Mouse (Mus musculus) limb, embryonic 10.5 days (tissue): Measurements from ENCODE around the gene Pde4d. TPM values are rescaled to one million over a fixed set of nuclear protein-coding genes. Genes with fewer than 3 reads are reported as not detected.

Experiments
- DNase-seq: peaks from one replicate; pipeline ENCODE4 v3.0.0-alpha.2; 2017; ENCODE audit warnings: low spot score
- H3K27ac ChIP-seq: fragments of 300-500 bp; sonication (generic); 2 replicates; pipeline ENCODE4 v1.5.1; 2016; ENCODE audit warnings: mild to moderate bottlenecking
- H3K27me3 ChIP-seq: fragments of 300-500 bp; sonication (generic); 2 replicates; pipeline ENCODE4 v1.6.1; 2016; ENCODE audit warnings: low read depth, mild to moderate bottlenecking; ENCODE audit not compliant: poor library complexity, severe bottlenecking
- H3K36me3 ChIP-seq: fragments of 300-500 bp; sonication (generic); 2 replicates; pipeline ENCODE4 v1.6.1; 2016; ENCODE audit warnings: mild to moderate bottlenecking, moderate library complexity
- H3K4me1 ChIP-seq: fragments of 300-500 bp; sonication (generic); 2 replicates; pipeline ENCODE4 v1.6.1; 2016
- H3K4me3 ChIP-seq: fragments of 300-500 bp; sonication (generic); 2 replicates; pipeline ENCODE4 v1.5.1; 2016; ENCODE audit warnings: mild to moderate bottlenecking, moderate library complexity
- H3K9me3 ChIP-seq: fragments of 300-500 bp; sonication (generic); replicated peaks from 2 replicates; pipeline ENCODE4 v1.6.1; 2016; ENCODE audit warnings: mild to moderate bottlenecking
- WGBS: fragments of 180-500 bp; shearing (Covaris S2); methylation state at CpG from one replicate; pipeline ENCODE4 v1.1.7; 2016; 5-methylcytosine and 5-hydroxymethylcytosine counted together
- polyA plus RNA-seq: library from polyadenylated mRNA; unstranded; fragments of >200 nt; fragmentation: Nextera tagmentation; extraction: Ambion mirVana; gene quantifications from 2 replicates; pipeline ENCODE4 v1.2.1, GENCODE M21; 2016

Pde4d gene
- polyA plus RNA-seq, 1 experiment from 2014 or later: 24.3 TPM

DNA sequence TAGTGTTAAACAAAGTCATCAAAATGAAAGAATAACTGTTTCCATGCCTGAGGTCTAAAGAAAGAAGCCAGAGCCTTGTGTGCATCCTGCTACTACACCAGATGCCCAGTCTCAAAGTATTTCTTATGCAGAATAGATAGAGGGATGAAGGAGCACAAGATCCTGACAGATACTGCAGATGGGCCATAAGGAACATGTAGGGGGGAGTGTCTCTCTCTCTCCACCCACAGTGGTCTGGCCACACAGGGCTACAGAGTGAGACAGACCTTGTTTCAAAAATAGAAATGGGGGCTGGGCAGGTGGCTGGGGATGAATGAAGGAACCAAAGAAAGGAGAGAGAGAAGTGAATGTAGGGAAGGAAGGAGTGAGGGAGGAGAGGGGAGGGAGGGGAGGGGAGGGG lies 1188.5 kb downstream of the Pde4d start:
- Histone ChIP-seq H3K4me1 (peaks cover 19% of the 10 kb centered on the region), H3K9me3 (no peaks in the 10 kb centered on the region), H3K27me3 (no peaks in the 10 kb centered on the region), H3K36me3 (no peaks in the 10 kb centered on the region), H3K4me3 (no peak overlapping the region), H3K27ac (no peak overlapping the region)
- DNase-seq: no peak

- H3K9me3 ChIP-seq: no peaks in the 10 kb centered on the region
- H3K27me3 ChIP-seq: no peaks in the 10 kb centered on the region
- no peak for DNase-seq
- H3K4me1 ChIP-seq: peaks cover 9% of the 10 kb centered on the region; the same call in 1 of the 2 replicates
- 83% methylated on average over 6 of the region's 6 CpGs for WGBS
- H3K36me3 ChIP-seq: no peaks in the 10 kb centered on the region
- H3K4me3 ChIP-seq: no peak overlapping the region
- H3K27ac ChIP-seq: no peak overlapping the region
Observed at GRCm38 (mm10) chr13:109639286-109639685, 1189.5 kb downstream of the Pde4d start.

DNA sequence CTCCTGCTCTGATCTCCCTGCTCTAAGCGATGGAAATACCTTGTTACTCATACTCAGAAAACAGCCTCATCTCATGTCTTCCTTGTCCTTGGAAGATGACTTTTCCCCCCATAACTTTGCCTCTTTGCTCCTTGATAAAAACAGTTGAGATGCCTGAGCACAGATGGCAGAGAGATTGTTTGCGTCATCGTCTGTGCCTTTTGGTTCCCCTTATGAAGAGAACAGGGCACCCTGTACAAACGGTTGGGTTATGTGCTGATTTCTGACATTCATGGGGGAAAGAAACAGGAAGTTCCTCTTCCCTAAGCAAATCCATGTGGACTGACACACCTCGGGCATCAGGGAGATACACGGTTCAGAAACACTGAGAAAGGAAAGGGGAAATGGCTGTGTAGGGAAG lies 1191.8 kb downstream of the Pde4d start:
- 83% methylated on average over 6 of the region's 6 CpGs for WGBS
- no peak overlapping the region for H3K27ac ChIP-seq
- H3K27me3 ChIP-seq: no peaks in the 10 kb centered on the region
- H3K4me1 ChIP-seq: peaks cover 21% of the 10 kb centered on the region
- H3K36me3 ChIP-seq: no peaks in the 10 kb centered on the region
- no peaks in the 10 kb centered on the region for H3K9me3 ChIP-seq
- DNase-seq: no peak
- H3K4me3 ChIP-seq: no peak overlapping the region

- WGBS: 90% methylated on average over 3 of the region's 3 CpGs
- H3K4me1 ChIP-seq: peaks cover 23% of the 10 kb centered on the region
- H3K27ac ChIP-seq: no peak overlapping the region
- no peaks in the 10 kb centered on the region for H3K9me3 ChIP-seq
- no peaks in the 10 kb centered on the region for H3K36me3 ChIP-seq
- no peaks in the 10 kb centered on the region for H3K27me3 ChIP-seq
- no peak for DNase-seq
- no peak overlapping the region for H3K4me3 ChIP-seq
Observed at GRCm38 (mm10) chr13:109643419-109643818, 1193.7 kb downstream of the Pde4d start.

- Histone ChIP-seq H3K27ac (no peak overlapping the region), H3K4me3 (no peak overlapping the region), H3K27me3 (no peaks in the 10 kb centered on the region), H3K4me1 (peaks cover 20% of the 10 kb centered on the region), H3K36me3 (no peaks in the 10 kb centered on the region), H3K9me3 (no peaks in the 10 kb centered on the region)
- 81% methylated on average over 2 of the region's 2 CpGs for WGBS
- DNase-seq: no peak
Observed at GRCm38 (mm10) chr13:109644086-109644485, 1194.3 kb downstream of the Pde4d start.

- 69% methylated on average over 10 of the region's 10 CpGs for WGBS
- Histone ChIP-seq H3K36me3 (no peaks in the 10 kb centered on the region), H3K27ac (no peak overlapping the region), H3K4me3 (no peak overlapping the region), H3K4me1 (peaks cover 20% of the 10 kb centered on the region), H3K27me3 (no peaks in the 10 kb centered on the region), H3K9me3 (no peaks in the 10 kb centered on the region)
- no peak for DNase-seq
Observed at GRCm38 (mm10) chr13:109645284-109645909, 1195.6 kb downstream of the Pde4d start.

DNA sequence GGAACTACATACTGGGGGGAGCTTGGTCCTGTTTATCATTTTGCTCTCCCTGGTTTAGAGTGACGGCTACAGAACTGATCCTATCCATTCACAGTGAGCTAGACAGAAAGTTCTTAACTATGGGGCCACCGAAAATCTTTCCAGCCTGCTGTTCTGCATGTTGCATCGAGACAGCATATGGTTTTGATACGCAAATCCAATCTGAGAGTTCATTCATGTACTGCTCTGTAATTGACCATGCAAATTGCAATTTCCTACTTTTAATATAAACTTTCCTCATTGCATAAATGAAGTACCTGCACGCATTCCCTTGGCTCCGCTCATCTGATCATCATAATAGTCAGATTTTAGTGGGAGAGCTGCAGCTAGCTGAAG lies 1196.1 kb downstream of the Pde4d start:
- H3K27ac ChIP-seq: no peak overlapping the region

GRCm38 (mm10) chr13:109646597-109647232 lies 1197.0 kb downstream of the Pde4d start:
- H3K27ac ChIP-seq: no peak overlapping the region
- H3K9me3 ChIP-seq: no peaks in the 10 kb centered on the region
- no peaks in the 10 kb centered on the region for H3K27me3 ChIP-seq
- no peak overlapping the region for H3K4me3 ChIP-seq
- WGBS: 69% methylated on average over 11 of the region's 11 CpGs
- no peaks in the 10 kb centered on the region for H3K36me3 ChIP-seq
- peaks cover 17% of the 10 kb centered on the region for H3K4me1 ChIP-seq
- no peak for DNase-seq

More for the DNA sequence above, 1196.1 kb downstream of the Pde4d start:
- 78% methylated on average over 6 of the region's 6 CpGs for WGBS
- DNase-seq: no peak
- Histone ChIP-seq H3K4me3 (no peak overlapping the region), H3K4me1 (peaks cover 20% of the 10 kb centered on the region), H3K36me3 (no peaks in the 10 kb centered on the region), H3K27me3 (no peaks in the 10 kb centered on the region), H3K9me3 (no peaks in the 10 kb centered on the region)

- Histone ChIP-seq H3K27me3 (no peaks in the 10 kb centered on the region), H3K4me1 (peaks cover 26% of the 10 kb centered on the region), H3K36me3 (no peaks in the 10 kb centered on the region), H3K9me3 (no peaks in the 10 kb centered on the region), H3K27ac (no peak overlapping the region), H3K4me3 (no peak overlapping the region)
- WGBS: 84% methylated on average over 7 of the region's 7 CpGs
- DNase-seq: no peak
Observed at GRCm38 (mm10) chr13:109647479-109648199, 1197.9 kb downstream of the Pde4d start.

GRCm38 (mm10) chr13:109648311-109648710 lies 1198.6 kb downstream of the Pde4d start:
- H3K36me3 ChIP-seq: no peaks in the 10 kb centered on the region
- DNase-seq: no peak
- H3K9me3 ChIP-seq: no peaks in the 10 kb centered on the region
- WGBS: 91% methylated on average over 3 of the region's 3 CpGs
- no peaks in the 10 kb centered on the region for H3K27me3 ChIP-seq
- no peak overlapping the region for H3K4me3 ChIP-seq
- H3K4me1 ChIP-seq: peaks cover 33% of the 10 kb centered on the region
- no peak overlapping the region for H3K27ac ChIP-seq

GRCm38 (mm10) chr13:109651790-109652605 lies 1202.2 kb downstream of the Pde4d start:
- H3K9me3 ChIP-seq: no peaks in the 10 kb centered on the region
- DNase-seq: no peak
- 84% methylated on average over 10 of the region's 10 CpGs for WGBS

GRCm38 (mm10) chr13:109652631-109653030 lies 1202.9 kb downstream of the Pde4d start:
- Histone ChIP-seq H3K9me3 (no peaks in the 10 kb centered on the region), H3K27me3 (no peaks in the 10 kb centered on the region), H3K36me3 (no peaks in the 10 kb centered on the region), H3K4me1 (peaks cover 24% of the 10 kb centered on the region), H3K27ac (no peak overlapping the region), H3K4me3 (no peak overlapping the region)
- DNase-seq: no peak
- 57% methylated on average over 7 of the region's 7 CpGs for WGBS

More at GRCm38 (mm10) chr13:109651790-109652605, 1202.2 kb downstream of the Pde4d start:
- Histone ChIP-seq H3K4me1 (peaks cover 24% of the 10 kb centered on the region), H3K27me3 (no peaks in the 10 kb centered on the region), H3K36me3 (no peaks in the 10 kb centered on the region), H3K4me3 (no peak overlapping the region), H3K27ac (no peak overlapping the region)
